Mouse (Mus musculus): ENCODE data around the gene Ttll8. TPM values are rescaled to one million over a fixed set of nuclear protein-coding genes. Genes with fewer than 3 reads are reported as not detected.

Ttll8 gene
- not detected in 2 replicates for total RNA-seq (2023)

GRCm38 (mm10) chr15:88954368-88955072 lies at the start of gene Ttll8:
Gene Ttll8 (minus strand): TSS chr15:88954418.

GRCm38 (mm10) chr15:88982534-88983079 lies 28.4 kb upstream of the Ttll8 start, which contains the start of gene Mov10l1:
Gene Mov10l1 (plus strand): TSS chr15:88982909.

GRCm38 (mm10) chr15:88978281-88979137 lies 24.3 kb upstream of the Ttll8 start, which contains the start of gene Mlc1:
Gene Mlc1 (minus strand): TSS chr15:88979007.

GRCm38 (mm10) chr15:88861772-88862622 lies 92.2 kb downstream of the Ttll8 start, which contains the start of gene Pim3:
Gene Pim3 (plus strand): TSS chr15:88862186.

Other genes starting within 250 kb of the Ttll8 start
- gene Brd1, start 220.2 kb downstream of the Ttll8 start, total RNA-seq (2023), result 59.8 and 83.7 TPM in 2 replicates
- gene Zbed4, start 202.8 kb downstream of the Ttll8 start, total RNA-seq (2023), result 12.1 and 14.2 TPM in 2 replicates
- gene Alg12, start 135.1 kb downstream of the Ttll8 start, total RNA-seq (2023), result 5.4 and 5.8 TPM in 2 replicates
- 22.0 and 27.8 TPM in 2 replicates for gene Creld2, start 134.8 kb downstream of the Ttll8 start, total RNA-seq (2023)
- gene Pim3, start 92.2 kb downstream of the Ttll8 start, total RNA-seq (2023), result 36.8 and 41.5 TPM in 2 replicates
- gene Mlc1, start 24.6 kb upstream of the Ttll8 start, total RNA-seq (2023), result not detected in 2 replicates
- not detected in 2 replicates for gene Mov10l1, start 28.5 kb upstream of the Ttll8 start, total RNA-seq (2023)
- not detected in 2 replicates for gene Panx2, start 105.3 kb upstream of the Ttll8 start, total RNA-seq (2023)
- gene Trabd, start 120.7 kb upstream of the Ttll8 start, total RNA-seq (2023), result 41.2 and 61.2 TPM in 2 replicates
- gene Selenoo, start 134.7 kb upstream of the Ttll8 start, total RNA-seq (2023), result 17.9 and 19.1 TPM in 2 replicates
- 18.3 and 20.1 TPM in 2 replicates for gene Tubgcp6, start 168.7 kb upstream of the Ttll8 start, total RNA-seq (2023)
- gene Hdac10, start 174.3 kb upstream of the Ttll8 start, total RNA-seq (2023), result 6.7 and 8.6 TPM in 2 replicates
- 0.95 TPM in 1 of 2 replicates, not detected in the other for gene Mapk12, start 186.3 kb upstream of the Ttll8 start, total RNA-seq (2023)
- gene Mapk11, start 195.2 kb upstream of the Ttll8 start, total RNA-seq (2023), result 0.32 TPM in 1 of 2 replicates, not detected in the other
- 47.8 and 51.8 TPM in 2 replicates for gene Plxnb2, start 226.4 kb upstream of the Ttll8 start, total RNA-seq (2023)
- 1.6 and 2.4 TPM in 2 replicates for gene Dennd6b, start 242.1 kb upstream of the Ttll8 start, total RNA-seq (2023)